Mouse (Mus musculus) thymus, postnatal 25 days (tissue): ENCODE results near the gene Foxj1.
A peak's percentile ranks its signal among the peaks of the same experiment; 100 is the strongest.

Source experiments
- DNase-seq: peaks from one replicate; pipeline ENCODE4 v3.0.0; 2022

The Foxj1 gene

GRCm38 (mm10) chr11:116337531-116337930 lies 2.3 kb upstream of the Foxj1 start:
- no peak for DNase-seq

DNA sequence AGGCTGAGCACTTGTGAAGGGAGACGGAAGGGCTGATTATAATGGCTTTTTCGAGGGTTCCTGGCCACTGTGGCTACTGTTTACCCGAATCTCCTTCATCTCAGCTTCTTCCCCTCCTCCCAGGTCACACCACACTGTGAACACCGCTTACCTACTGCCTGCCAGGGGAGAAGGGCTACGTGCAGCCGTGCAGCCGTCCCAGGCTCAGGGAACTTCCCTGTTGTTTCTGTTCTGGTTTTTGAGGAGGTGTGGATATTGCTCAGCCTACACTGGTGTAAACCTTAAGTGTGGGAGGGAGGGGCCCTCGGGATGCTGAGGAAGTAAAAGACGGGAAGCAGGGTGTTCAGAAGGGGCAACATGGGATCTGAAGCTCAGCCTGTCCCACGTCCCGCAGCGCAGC lies 1.8 kb upstream of the Foxj1 start:
- DNase-seq: no peak

DNA sequence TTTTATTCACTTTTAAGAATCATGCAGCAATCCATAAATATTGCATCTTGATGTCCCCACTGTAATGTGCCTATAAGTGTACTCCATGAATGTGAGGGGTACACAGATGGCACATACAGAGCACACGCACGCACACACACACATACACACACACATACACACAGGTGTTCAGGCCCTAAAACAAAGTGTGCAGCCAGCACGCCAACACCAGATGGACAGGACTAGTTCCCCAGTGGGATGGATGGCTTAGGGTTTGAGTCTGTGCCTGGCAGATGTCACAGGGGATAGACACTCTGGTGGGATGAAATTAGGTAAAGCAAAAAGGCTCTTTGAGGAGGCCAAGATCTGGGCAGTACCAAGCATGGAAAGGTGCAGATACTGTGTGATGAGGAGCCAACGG lies 1.2 kb upstream of the Foxj1 start:
- no peak for DNase-seq

- DNase-seq: no peak
These were observed 799 bp downstream of the Foxj1 start for GRCm38 (mm10) chr11:116334417-116334782.

GRCm38 (mm10) chr11:116333526-116334416 lies 1.4 kb downstream of the Foxj1 start:
- DNase-seq: no peak

DNA sequence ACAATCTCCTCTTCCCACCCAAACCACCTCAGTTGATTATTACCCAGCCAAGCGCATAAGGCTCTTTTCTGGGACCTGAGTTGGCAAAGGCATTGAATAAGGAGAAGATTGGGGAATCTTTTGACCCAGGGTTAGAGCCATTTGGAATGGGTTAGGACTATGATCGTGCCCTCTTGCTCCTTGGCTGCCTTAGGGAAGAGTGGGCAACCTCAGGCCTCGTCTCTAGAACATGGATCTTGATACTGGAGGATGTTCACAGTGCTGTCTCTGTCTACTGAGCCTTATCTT lies 2.3 kb downstream of the Foxj1 start:
- no peak for DNase-seq

DNA sequence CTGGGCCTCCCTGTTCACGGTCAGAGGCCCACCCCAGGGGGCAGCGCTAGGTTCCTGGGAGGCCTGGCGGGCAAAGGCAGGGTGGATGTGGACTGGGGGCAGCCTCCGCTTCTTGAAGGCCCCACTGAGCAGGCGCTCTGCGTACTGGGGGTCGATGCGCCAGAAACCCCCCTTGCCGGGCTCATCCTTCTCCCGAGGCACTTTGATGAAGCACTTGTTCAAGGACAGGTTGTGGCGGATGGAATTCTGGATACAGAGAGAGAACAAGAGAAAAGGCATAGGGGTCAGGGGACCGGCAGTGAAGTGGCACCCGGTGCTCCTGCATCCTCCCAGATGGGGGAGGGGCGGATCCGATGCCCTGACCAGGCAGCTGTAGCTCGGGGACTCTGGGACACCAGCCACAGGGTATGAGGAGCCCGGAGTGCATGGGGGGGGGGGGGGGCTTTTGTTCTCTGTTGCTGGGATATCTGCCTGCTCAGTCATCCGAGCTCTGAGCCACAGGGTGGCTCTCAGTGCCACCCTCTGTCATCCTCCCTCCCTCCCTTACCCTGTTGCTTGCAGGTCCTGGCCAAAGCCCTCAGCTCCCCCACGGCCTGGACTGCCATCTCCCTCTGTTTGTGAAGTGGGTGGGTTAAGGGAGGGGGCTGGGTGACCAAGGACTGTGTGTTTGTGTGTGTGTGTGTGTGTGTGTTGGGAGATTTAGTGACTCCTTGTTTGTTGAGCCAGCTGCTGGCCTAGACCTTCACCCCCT lies 2.8 kb downstream of the Foxj1 start:
- DNase-seq: no peak

GRCm38 (mm10) chr11:116330211-116330518 lies 5.0 kb downstream of the Foxj1 start:
- no peak for DNase-seq

DNA sequence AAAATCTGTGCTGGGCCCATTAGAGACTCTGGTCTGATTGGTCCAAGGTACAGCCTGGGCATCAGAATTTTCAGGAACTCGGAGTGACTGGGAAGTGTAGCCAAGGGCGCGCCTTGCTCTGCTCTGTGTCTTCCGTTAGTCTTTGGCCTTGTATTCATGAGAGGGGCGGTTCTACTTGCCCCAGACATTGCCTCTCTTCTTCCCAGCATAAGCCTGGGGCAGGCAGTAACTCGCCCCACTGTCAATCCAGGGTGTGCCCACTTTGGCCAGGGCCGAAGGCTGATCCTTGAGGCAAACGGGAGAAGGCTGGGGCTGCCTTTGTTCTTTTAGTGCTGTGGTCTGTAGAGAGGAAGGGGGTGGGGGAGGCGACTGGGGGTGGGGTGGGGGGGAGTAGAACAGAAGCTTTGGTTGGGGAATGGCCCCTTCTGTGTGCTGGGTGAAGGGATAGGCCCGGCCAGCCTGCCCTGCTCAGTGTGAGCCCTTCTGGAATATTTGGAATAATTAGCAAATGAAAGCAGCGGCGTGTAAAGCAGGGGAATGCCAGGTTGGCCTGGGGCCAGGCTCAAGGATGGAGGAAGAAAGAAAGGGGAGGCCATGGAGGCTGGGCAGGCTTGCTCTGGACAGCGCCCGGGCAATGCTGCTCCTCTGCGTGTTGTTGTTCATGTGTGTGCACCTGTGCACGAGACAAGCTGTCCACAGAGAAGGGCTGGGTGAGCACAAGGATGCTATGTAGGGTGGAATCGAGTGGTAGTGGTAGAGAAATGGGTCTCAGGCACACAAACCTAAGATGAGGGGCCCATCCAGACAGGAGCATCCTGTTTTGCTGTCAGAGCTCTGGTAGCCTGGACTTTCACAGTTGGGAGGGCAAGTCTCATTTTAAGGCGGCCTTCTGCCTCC lies 5.6 kb downstream of the Foxj1 start:
- DNase-seq: no peak

DNA sequence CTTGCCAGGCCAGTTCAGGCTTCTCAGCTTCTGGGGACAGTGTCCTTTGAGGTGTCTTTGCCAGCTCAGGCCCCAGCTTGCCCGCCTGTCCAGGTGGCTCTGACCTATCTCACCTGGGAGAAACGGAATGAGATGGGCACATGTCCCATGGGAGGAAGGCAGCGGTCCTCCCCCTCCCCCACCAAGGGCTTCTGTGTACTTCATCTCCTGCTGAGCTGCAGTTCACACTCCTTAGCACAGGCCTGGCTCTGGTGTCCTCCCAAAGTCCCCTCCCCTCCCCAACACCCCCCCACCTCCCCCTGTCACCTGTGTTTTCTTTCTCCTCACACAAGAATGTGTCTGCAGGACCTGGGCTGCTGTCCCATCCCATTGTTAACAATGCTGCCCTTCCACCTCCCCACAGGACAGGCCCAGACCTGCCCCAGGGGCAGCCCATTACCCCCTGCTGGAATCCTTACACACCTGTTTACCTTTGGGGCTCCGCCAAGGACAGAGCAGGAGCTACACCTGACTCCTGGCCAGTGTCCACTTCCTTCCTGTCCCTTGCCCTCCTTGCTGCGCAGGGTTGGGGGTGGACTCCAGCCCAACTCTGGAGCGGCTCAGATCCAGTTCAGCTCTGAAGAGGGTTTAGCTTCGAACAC lies 8.1 kb downstream of the Foxj1 start:
- no peak for DNase-seq

- peak; percentile 87 for DNase-seq
These were observed 16.2 kb downstream of the Foxj1 start for GRCm38 (mm10) chr11:116318719-116319659.

DNA sequence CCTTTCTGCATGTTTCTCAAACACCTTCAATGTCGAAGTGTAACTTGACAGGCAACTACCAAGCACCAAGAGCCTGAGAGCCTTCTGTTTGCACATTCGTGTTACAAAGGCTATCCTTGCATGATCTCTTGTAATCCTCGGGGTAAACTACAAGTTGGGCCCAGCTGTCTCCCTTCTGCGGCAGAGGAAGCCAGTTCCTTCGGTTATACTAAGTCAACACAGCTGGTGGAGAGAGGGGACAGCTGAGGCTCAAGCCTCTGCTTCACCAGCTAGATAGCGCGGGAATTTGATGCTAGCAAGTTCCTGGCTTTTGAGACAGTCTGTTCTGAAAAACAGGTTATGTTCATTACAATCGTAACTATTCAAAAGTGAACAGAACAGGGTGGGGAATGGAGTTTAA lies 22.8 kb downstream of the Foxj1 start:
- DNase-seq: no peak

- no peak for DNase-seq
These were observed 24.0 kb downstream of the Foxj1 start for GRCm38 (mm10) chr11:116311169-116311568.

GRCm38 (mm10) chr11:116309601-116310000 lies 25.6 kb downstream of the Foxj1 start:
- no peak for DNase-seq

- no peak for DNase-seq
These were observed 27.3 kb downstream of the Foxj1 start for GRCm38 (mm10) chr11:116307762-116308531.

DNA sequence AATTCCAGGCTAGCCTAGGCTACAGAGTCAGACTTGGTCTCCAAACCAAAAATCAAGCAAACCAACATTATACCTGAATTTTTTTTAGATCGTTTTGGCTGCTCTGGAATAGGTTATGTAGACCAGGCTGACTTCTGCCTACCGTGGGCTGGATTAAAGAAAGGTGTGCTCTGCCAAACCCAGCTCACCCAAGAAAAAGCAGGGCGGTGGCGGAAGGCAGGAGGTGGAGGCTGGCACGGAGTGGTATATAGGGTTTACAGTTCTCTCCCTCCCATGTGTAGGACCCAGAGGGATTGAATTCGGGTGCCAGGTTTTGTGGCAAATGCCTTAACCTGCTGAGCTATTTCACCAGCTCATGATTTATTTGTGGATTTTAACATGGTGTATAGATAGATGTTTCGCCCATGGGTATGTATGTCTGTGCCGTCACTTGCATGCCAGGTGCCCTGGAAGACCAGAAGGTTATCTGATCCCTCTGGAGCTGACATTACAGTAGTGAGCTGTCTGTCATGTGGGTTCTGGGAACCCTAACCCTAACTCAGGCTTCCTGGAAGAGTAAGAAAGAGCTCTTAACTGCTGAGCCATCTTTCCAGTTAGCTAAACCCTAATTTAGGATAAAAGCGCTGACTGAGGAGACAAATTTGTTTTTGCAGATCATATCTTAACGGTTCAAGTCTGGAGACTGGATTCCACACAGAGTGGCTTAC lies 28.0 kb downstream of the Foxj1 start, which contains the start of gene Exoc7:
Gene Exoc7, minus strand, starts transcription at position 215 of the 707 bp plus-strand sequence.
- no peak for DNase-seq

DNA sequence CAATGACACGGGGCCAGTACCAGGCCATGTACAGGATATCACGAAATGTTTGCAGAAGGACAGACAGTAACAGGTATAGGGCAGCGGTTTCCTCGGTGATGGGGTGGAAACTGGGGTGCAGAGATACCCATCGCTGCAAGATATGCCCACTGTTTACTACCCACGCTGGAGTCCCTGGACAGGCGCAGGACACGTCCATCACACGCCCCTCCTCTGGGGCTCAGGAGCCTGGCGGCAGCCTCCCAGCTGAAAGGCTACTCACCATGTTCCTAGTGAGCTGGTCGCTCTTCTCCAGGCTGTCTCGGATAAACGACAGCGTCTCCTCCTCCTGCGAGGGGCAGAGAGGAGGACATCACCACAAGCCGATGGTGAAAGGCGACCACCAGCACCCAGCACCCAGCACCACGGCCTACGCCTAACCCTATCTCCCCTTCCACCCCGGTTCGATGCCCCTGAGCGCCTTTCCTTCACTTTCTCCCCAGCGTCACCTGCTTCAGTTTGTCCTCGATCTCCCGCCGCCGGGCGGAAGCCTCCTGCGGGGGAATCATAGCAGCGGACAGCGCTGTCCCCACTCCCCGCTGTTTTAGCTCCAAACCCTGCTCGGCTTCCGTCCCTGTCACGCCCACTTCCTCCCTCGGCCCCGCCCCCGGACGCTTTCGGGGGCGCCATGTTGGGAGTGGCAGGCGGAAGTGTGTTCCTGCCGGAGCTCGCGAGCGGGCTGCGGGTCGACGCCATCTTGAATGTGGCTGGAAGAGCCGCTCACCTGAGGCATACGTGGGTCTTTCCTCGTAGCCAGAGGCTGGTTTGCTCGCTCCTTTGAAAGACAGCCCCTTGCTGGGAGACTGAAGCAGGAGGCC lies 28.8 kb downstream of the Foxj1 start:
- peak; percentile 94 for DNase-seq

DNA sequence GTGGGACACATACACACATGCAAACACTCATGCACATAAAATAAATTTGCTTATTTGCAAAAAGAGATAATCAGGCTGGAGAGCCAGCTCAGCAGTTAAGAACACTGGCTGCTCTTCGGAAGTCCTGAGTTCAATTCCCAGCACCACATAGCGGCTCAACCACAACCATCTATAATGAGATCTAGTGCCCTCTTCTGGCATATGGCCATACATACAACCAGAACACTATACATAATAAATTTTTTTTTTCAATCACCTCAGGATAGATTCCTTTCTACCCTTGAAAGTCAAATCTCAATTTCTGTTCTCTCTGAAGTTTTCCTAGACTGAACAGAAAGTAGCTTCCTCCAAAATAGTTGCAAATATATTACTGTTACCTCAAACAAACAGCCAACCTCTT lies 29.8 kb downstream of the Foxj1 start:
- DNase-seq: no peak

DNA sequence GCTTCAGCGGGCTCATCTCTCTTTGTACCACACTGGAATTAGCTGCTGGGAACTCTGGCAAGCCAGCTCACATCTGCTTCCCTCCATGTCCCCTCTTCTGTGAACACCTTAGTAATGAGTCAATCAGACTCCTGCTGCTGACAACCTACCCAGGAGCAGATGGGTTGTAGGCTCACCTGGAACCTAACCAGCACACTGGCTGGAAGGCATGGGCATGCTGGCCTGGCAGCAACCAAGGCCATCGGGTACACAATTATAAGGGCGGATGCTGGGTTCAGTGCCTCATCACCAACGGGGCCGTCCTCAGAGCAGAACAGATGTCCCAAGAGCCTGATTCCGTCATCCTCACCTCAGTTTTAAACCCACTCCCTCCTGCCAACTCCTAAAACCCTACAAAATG lies 36.6 kb downstream of the Foxj1 start:
- DNase-seq: no peak
